Mouse (Mus musculus): ENCODE measurements at regions not wholly inside any gene's neighbourhood (a gene's known extent, or its start where the extent isn't known, plus 50 kb on each side); places are given as distances from the start of the nearest gene placed in this dataset.
"Not testable (repeated sequence)": the region's sequence is repeated elsewhere in the genome, so short reads cannot be mapped to it uniquely, and the experiment has no call there.

DNA sequence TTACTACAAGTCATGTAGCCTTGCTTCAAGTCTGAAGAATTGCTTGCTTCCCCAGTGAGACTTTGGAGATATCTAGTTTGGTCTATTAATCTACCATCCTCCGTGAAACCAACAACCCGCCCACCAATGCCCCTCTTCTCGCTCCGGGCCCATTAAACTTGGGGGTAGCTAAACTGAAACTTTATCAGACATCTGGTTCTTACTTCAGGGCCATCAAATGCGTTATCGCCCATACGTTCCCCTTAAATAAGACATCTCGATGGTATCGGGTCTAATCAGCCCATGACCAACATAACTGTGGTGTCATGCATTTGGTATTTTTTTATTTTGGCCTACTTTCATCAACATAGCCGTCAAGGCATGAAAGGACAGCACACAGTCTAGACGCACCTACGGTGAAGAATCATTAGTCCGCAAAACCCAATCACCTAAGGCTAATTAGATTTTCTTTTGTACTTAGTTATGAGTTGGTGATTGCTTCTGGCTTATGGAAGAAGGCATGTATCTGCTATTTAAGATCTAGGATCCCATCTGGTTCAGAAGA, 1197.8 kb downstream of the Galc start:
- not testable (repeated sequence) for H3K9me3 ChIP-seq (replicated peaks); H3K9ac ChIP-seq (replicated peaks); H3K27me3 ChIP-seq (replicated peaks); H3K4me3 ChIP-seq (replicated peaks); H3K27ac ChIP-seq (replicated peaks); H3K4me1 ChIP-seq; H3K4me2 ChIP-seq; H3K36me3 ChIP-seq
- 88% methylated on average over 13 of the region's 13 CpGs for WGBS
- peak; percentile 100 for ATAC-seq (ENCODE audit: low FRiP score)

DNA sequence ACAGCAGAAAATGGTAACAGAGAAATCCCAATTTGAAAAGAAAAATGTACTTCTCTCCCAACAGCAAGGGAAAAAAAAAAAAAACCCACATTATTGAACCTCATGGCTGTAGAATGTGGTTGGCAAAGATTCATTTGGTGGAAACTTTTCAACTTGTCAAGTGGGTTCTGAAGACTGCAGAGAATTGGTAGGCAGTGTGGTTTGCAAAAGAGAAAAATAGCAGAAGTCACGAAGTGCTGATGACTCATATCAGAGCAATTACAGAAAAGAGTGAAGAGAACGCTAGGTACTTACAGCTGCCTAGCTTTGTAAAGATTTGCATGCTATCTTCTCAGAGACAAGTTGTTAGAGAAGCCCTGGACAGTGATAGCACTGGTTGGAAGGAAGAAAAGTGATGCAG, 1211.6 kb downstream of the Galc start:
- H3K27ac ChIP-seq (replicated peaks) = no peak overlapping the region
- WGBS = 89% methylated on average over 2 of the region's 2 CpGs
- no peak overlapping the region for H3K4me2 ChIP-seq
- H3K9me3 ChIP-seq (replicated peaks) = no peaks in the 10 kb centered on the region
- H3K4me3 ChIP-seq (replicated peaks) = no peak overlapping the region
- H3K27me3 ChIP-seq (replicated peaks) = no peaks in the 10 kb centered on the region
- H3K36me3 ChIP-seq = no peaks in the 10 kb centered on the region
- H3K9ac ChIP-seq (replicated peaks) = no peak overlapping the region
- no peaks in the 10 kb centered on the region for H3K4me1 ChIP-seq
- no peak for ATAC-seq (ENCODE audit: low FRiP score)

All from neural tube, embryonic 15.5 days (tissue).